Mouse (Mus musculus): ENCODE results near the gene Olfr159.

Gene Olfr159

DNA sequence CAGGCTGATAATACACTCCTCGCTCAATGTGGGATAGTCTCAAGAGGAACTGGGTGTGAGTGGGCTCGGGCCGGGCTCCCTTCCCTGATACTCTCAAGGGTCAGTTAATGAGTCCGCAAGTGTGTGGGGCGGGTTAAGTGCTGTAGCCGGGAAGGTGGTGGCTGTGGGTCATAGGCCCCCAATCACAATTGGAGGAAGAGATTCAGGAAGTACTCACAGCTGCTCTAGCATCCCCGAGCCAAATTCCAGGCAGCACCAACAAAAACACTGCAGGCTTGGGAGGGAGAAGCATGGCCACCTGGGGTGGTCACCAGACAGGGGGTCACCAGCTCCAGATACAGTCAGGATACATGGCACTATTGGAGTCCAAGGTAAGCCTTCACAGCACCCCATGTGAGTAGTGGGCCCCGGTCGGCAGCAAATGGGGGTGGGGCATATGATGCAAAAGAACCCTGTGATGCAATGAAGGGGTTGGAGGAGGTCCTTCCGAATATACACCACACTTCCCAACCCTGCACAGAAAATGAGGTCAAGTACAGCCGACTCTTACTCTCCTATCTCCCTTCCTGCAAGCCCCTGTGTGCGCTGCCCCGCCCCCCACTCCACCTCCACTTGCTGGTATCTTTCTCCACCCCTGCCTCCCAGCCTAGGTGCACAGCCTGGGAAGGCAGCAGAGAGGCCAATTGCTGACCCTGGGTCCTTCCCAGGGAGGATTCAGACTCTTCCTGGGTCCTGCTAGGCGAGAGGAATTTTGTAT, 40.8 kb downstream of the Olfr159 start, which contains the start of gene Spaar:
Spaar (plus strand) TSS at position 241 of the 757 bp plus-strand sequence.
- 66% methylated on average over 14 of the region's 14 CpGs for WGBS

DNA sequence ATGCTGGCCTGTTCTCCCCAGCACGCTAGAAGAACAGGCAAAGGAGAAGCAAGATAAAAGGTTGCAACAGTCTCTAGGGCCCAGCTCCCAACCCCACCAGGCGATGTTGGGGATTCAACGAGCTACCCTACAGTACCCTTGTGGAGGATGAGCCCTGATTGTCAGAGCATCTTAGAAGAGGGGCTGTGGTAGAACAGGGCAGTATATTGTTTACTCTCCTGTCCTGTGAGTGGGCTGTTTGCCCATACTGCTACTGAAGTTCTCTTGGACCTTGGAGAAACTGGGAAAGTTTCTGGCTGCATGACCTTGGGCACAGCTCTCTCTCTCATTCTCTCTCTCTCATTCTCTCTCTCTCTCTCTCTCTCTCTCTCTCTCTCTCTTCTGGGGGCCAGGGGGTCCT, 41.7 kb downstream of the Olfr159 start:
- 70% methylated on average over 3 of the region's 3 CpGs for WGBS

DNA sequence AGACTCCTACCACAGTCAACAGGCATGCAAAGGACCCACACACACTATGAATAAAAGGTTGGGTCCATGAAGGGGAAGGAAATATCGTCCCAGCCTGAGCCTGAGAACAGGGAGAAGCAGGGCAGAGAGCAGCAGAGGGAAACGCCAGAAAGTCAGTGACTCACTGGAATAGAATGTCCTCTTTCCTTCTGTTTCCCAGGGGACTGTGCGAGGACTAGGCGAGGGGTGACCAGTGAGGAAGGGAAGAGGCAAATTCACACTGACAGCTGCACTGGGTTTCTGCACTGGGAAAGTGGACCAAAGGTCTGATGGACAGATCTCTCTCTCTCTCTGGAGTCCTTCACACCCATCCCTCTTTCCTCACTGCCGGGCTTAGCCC, 42.2 kb downstream of the Olfr159 start:
- 67% methylated on average over 5 of the region's 5 CpGs for WGBS

DNA sequence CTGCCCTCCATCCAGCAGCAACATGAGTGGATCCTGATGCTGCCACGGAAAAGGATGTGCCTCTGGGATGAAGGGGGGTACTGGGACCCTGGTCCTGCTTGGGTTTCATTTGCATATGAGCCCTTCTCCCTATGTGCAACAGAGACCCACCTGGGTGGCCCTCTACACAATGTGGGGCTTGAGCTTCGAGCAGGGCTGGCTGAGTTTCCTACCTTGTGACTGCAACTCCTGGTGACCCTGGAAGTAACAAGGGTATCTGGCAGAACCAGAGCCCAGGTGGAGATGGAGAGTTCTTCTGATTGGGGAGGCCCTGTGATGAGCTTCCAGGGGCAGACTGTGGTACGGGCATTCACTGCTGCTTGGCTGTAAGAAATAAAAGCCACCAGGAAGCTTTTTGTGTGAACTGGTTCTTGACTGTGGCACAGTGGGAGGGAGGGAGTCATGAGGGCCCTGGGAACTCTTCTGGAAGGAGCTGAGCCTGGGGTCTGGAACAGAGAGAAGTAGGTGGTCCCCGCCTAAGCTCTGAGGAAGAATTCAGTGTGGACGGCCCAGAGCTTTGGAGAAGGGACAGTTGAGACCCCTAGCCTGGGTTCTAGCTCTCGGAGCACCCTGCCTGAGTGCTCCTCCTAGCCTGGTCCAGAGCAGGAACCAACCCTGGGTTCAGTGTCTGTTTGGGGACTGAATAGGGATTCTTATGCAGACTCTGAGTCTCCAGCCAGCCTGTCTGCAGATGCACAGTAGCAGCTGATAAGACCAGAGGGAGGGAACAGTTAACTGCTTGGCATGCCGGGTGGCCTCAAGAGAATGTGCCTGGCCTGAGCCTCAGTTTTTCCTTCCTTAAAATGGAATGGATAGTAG, 42.9 kb downstream of the Olfr159 start:
- 79% methylated on average over 7 of the region's 7 CpGs for WGBS

DNA sequence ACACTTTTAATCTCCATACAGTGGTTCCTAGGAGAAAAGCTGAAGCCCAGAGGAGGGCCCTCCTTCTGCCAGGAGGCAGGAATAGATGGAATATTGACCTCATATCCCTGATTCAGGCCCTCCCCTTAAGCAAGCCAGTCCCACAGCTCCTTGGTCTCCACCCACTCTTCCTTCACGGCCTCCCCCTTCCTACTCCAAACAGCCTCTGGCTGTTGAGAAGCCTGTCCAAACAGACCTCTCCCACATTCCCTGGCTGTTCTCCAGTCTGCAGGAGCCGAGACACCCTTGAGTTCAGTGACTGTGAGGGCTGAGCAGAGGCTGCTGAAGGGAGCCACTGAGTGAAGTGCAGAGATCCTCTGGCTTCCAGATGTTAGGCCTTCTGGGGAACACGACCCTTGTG, 43.8 kb downstream of the Olfr159 start, which contains the start of gene Hrct1:
Hrct1 (plus strand) TSS at position 194 of the 400 bp plus-strand sequence.
- 39% methylated on average over 3 of the region's 3 CpGs for WGBS

DNA sequence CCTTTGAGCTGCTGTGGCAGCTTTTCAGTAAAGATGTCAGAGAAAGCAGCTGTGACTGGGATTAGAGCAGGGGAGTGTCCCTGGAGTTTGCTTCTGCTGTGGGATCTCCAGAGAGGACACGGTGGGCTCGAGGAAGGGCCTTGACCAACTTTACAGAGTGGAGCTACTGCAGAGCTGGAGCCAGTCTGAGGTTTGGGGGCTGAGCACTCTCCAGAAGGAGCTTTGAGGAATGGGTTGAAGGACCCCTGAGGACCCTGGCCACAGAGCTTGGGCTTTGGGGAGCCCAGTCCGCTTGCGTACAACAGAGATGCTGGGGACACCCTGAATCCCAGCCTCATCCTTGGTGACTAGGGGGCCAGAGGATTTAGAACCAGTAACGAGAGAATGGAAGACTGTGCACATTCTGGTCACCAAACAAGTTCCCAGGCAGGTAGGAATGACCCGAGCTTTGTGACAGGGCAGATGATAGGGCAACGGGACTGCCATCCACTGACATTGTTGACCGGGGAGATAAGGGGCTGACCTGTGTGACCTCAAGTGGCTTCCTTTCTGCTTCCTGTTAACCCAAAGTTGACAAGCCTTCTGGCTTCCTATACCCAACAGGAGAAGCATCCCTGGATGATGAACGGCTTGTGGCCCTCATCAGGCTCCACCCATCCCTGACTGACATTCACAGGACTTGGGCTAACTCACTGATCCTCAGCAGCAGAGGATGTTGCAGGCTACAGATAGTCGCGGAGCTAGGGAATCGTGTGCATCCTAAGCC, 44.4 kb downstream of the Olfr159 start:
- 71% methylated on average over 12 of the region's 12 CpGs for WGBS

DNA sequence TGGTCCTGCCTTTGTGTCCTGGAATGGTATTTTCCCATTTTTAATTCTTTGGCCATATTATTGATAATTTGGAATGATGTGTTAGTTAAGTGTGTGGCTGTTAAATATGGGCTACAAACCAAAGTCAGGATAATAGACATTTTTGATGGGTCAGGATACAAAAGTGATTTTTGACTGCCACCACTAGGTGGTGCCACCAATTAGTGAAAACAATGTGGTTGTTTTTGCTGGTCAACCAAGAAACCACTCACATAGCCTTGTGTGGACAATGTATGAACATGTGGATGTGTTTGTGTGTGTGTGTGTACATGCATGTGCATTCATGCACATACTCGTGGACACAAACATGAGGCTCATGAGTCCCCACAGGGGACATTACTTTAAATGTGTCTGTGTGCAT, 46.0 kb downstream of the Olfr159 start:
- 63% methylated on average over 1 of the region's 1 CpGs for WGBS

DNA sequence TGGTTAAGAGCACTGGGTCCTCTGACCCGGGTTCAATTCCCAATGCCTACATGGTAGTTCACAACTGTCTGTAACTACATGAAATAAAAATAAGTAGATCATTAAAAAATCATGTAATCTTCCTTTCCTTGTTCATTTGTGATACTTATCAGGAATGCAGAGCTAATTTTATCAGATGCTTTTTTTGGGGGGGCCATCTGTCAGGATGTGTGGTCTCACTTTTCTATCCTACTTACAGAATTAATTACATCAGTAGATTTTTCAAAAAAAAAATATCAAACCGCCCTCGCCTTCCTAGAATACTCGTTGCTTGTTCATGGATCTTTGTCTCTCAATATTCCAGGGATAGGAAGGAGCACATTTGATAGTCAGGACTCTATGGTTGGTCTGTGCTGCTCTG, 48.6 kb downstream of the Olfr159 start:
- 47% methylated on average over 4 of the region's 4 CpGs for WGBS

DNA sequence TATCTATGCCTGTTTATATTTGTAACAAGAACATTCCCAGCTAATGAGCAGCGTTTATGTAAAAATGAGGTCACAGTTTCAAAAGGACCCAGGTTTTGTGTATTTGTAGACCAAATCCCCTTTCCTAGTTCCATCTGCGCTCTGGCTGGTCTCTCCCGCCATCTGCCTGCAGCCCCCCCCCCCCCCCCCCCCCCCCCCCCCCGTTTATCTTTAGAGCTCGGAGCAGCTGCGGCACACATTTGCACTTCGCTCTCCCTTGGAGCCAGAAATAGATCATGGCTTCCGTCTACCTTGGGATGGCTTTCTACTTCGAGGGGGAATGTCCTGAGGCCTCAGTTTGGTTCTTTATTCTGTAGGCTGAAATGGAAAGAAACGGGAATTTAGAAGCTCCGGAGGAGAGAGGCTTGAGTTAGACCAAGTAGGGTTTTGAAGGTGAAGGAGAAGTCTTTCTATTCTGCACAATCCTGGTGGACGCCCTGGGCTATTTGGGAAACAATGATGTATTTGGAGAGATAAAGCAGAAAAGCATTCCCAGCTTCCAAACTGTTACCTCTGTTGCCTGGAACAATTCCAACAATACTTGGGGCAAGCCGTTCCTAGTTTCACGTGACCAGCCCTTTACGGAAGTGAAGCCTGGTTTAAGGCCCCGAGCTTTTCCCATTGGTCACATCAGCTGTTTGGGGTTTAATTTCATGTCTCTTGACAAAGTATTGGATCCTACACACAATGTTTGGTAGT, 50.1 kb downstream of the Olfr159 start:
- 30% methylated on average over 12 of the region's 16 CpGs for WGBS

Measured in cerebral cortex, adult 2 months (tissue).